In genomic region chr7:4812303-4813104, GRCm38 (mm10) we compare ENCODE assay signal across 8 mouse cellular contexts. TPM values are rescaled to one million over a fixed set of nuclear protein-coding genes. Genes with fewer than 3 reads are reported as not detected.
DNase-seq lines count a peak whose midpoint lies in the region; ATAC-seq and TF ChIP-seq lines count a peak whose summit lies in the region.

TSS of gene Ube2s (minus strand) at chr7:4812590.

- peaks cover 21% of the 10 kb centered on the region for H3K36me3 ChIP-seq in hindbrain, embryonic 13.5 days

- peak within 1 kb of the TSS; percentile 98 for H3K9ac ChIP-seq in hindbrain, embryonic 13.5 days

- POLR2A ChIA-PET in Patski (lab: Charles Lee) = interaction anchor here (1.1 to 1.3 kb wide), 3 partner anchors 10 to 126 kb away, joined by 3 to 4 read pairs (median 3); no protein-coding TSS in a partner anchor

- H3K9me3 ChIP-seq in hindbrain, embryonic 13.5 days = no peaks in the 10 kb centered on the region

- in situ Hi-C loops in Patski (cut with MboI; ENCODE audit: low pct_unique_long_range_greater_than_20kb) = loop anchor here (5.0 kb wide), 2 partner anchors 105 to 250 kb away; partner anchors contain the start of genes U2af2 and Zfp628

- peak within 1 kb of the TSS; percentile 97 for H3K4me3 ChIP-seq in hindbrain, embryonic 13.5 days

- CTCF ChIA-PET in Patski (lab: Charles Lee) = interaction anchor here (0.7 to 1.6 kb wide), 5 partner anchors 90 to 152 kb away, joined by 3 to 5 read pairs (median 3); partner anchors contain the start of gene Sbk2

- peak within 1 kb of the TSS; percentile 98 for H3K27ac ChIP-seq in hindbrain, embryonic 13.5 days

- H3K4me1 ChIP-seq in hindbrain, embryonic 13.5 days (replicated peaks) = peaks cover 32% of the 10 kb centered on the region

- TF ChIP-seq CTCF in Patski (IDR thresholded peaks at IDR 0.05) = no peak

- ATAC-seq in Patski = peak; percentile 98
- ATAC-seq in hindbrain, embryonic 13.5 days (ENCODE audit: low FRiP score) = peak; percentile 99

- under 1% methylated on average over 62 of the region's 62 CpGs for WGBS in hindbrain, embryonic 13.5 days

- peak within 1 kb of the TSS; percentile 82 for H3K4me2 ChIP-seq in hindbrain, embryonic 13.5 days

- DNase-seq in Patski (ENCODE audit: low read depth, low spot score) = peak; percentile 97
- DNase-seq in cerebellum, postnatal 14 days = peak; percentile 99
- peak; percentile 97 to 99 for DNase-seq in frontal cortex, postnatal 14 days (ENCODE audit: low spot score in 2 of 2)
- peak; percentile 95 for DNase-seq in layer of hippocampus, postnatal 25 days (ENCODE audit: extremely low spot score in 1 of 2, low spot score in 1 of 2)
- peak; percentile 100 for DNase-seq in lung, postnatal 25 days (ENCODE audit: low spot score)
- DNase-seq in retina, embryonic 14.5 days (ENCODE audit: low spot score) = peak; percentile 99
- peak; percentile 100 for DNase-seq in thymus, postnatal 4 days

- no peaks in the 10 kb centered on the region for H3K27me3 ChIP-seq in Patski
- H3K27me3 ChIP-seq in hindbrain, embryonic 13.5 days = no peaks in the 10 kb centered on the region

RNA-seq across cellular contexts. Expression of gene Ube2s, which starts in this region (rescaled TPM):
- polyA plus RNA-seq in Patski (2021) = 250 TPM
- 252 and 267 TPM in 2 replicates for polyA plus RNA-seq in hindbrain, embryonic 13.5 days (2015; fragmentation: Nextera tagmentation; extraction: Ambion mirVana)
- total RNA-seq in layer of hippocampus, postnatal 25 days (2021) = 100 to 1,000 TPM in 1 of 2 experiments, 10 to 100 TPM in 1; 97.7 to 112 TPM

Comparison
In these comparisons a context has a peak if more than half of its experiments do, and no peak if none do; other contexts are left out.
1. Peak in every context shown above with its lines: DNase-seq, ATAC-seq, H3K4me3 ChIP-seq and H3K27ac ChIP-seq.